Mouse (Mus musculus) adrenal gland, postnatal 14 days (tissue): ENCODE results near the gene Smg1. TPM values are rescaled to one million over a fixed set of nuclear protein-coding genes. Genes with fewer than 3 reads are reported as not detected.

Experiments used
- DNase-seq: peaks from one replicate; pipeline ENCODE4 v3.0.0; 2021; ENCODE audit warnings: mixed read lengths
- long read RNA-seq, 2 experiments: library from polyadenylated mRNA; stranded (forward); transcript quantifications; one replicate each; pipeline ENCODE4 v2.0.0; 2021
- total RNA-seq: library from RNA; stranded (reverse); gene quantifications from 2 replicates; pipeline ENCODE4 v1.2.3, GENCODE M21; 2021

Gene Smg1
- 43.5 and 52.2 TPM in 2 replicates for total RNA-seq
- long read RNA-seq, experiment 1, partial matches to known transcripts, result 1 of 2 reads
- long read RNA-seq, experiment 1, other reads (novel, unspliced or antisense), result 1 of 2 reads
- long read RNA-seq, experiment 2, partial matches to known transcripts, result 1 of 2 reads
- long read RNA-seq, experiment 2, other reads (novel, unspliced or antisense), result 1 of 2 reads

GRCm38 (mm10) chr7:118243453-118244385, at the start of gene Smg1:
TSS of gene Smg1 (minus strand) at chr7:118243670.
- peak; percentile 99 for DNase-seq

- DNase-seq, result no peak
These were observed 39.7 kb upstream of the Smg1 start for GRCm38 (mm10) chr7:118283186-118283585.

- no peak for DNase-seq
These were observed 39.1 kb upstream of the Smg1 start for GRCm38 (mm10) chr7:118282543-118282942.

- DNase-seq, result no peak
These were observed 36.1 kb upstream of the Smg1 start for GRCm38 (mm10) chr7:118279521-118279920.

- peak; percentile 56 for DNase-seq
These were observed 34.0 kb upstream of the Smg1 start for GRCm38 (mm10) chr7:118277335-118277910.

GRCm38 (mm10) chr7:118276684-118277334, 33.3 kb upstream of the Smg1 start:
- no peak for DNase-seq

- DNase-seq, result no peak
These were observed 31.8 kb upstream of the Smg1 start for GRCm38 (mm10) chr7:118275265-118275664.

- DNase-seq, result no peak
These were observed 31.4 kb upstream of the Smg1 start for GRCm38 (mm10) chr7:118274851-118275250.

- no peak for DNase-seq
These were observed 30.7 kb upstream of the Smg1 start for GRCm38 (mm10) chr7:118274169-118274568.

GRCm38 (mm10) chr7:118266099-118266498, 22.6 kb upstream of the Smg1 start:
- peak; percentile 77 for DNase-seq

- peak; percentile 17 for DNase-seq
These were observed 20.1 kb upstream of the Smg1 start for GRCm38 (mm10) chr7:118263606-118264005.

- DNase-seq, result no peak
These were observed 18.9 kb upstream of the Smg1 start for GRCm38 (mm10) chr7:118262409-118262808.

GRCm38 (mm10) chr7:118259676-118260305, 16.3 kb upstream of the Smg1 start:
- DNase-seq, result no peak

- DNase-seq, result no peak
These were observed 15.0 kb upstream of the Smg1 start for GRCm38 (mm10) chr7:118258451-118258850.

GRCm38 (mm10) chr7:118256740-118257139, 13.3 kb upstream of the Smg1 start:
- DNase-seq, result no peak

GRCm38 (mm10) chr7:118254460-118254859, 11.0 kb upstream of the Smg1 start:
- DNase-seq, result peak; percentile 21

- no peak for DNase-seq
These were observed 10.5 kb upstream of the Smg1 start for GRCm38 (mm10) chr7:118254015-118254414.

- no peak for DNase-seq
These were observed 9.5 kb upstream of the Smg1 start for GRCm38 (mm10) chr7:118252979-118253378.

- DNase-seq, result peak; percentile 53
These were observed 8.9 kb upstream of the Smg1 start for GRCm38 (mm10) chr7:118252349-118252748.

GRCm38 (mm10) chr7:118251392-118252170, 8.1 kb upstream of the Smg1 start:
- DNase-seq, result peak; percentile 45

- DNase-seq, result peak; percentile 20
These were observed 7.2 kb upstream of the Smg1 start for GRCm38 (mm10) chr7:118250482-118251160.
